Mouse (Mus musculus): Measurements from ENCODE around the gene Tgfa.

DNA sequence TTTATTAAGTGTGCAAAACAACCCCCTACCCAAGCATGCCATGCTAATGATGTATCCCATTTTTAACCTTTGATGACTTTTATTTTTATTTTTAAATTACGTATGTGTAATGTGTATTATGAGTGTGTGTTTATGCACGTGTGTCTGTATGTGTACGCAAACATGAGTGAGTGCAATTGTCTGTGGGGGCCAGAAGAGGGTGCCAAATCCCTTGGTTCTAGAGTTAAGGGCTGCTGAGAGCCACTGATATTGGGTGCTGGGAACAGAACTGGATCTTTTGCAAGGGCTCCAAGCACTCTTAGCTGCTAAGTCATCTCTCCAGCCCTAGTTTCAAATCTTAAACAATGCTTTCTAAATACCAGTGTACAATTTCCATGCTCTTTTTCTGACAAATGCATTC lies 103.9 kb downstream of the Tgfa start:
- TF ChIP-seq CTCF (IDR thresholded peaks at IDR 0.05; ENCODE audit: borderline replicate concordance, extremely low read depth, insufficient read depth, insufficient read length): no peak
- no peak for TF ChIP-seq POLR2A (IDR thresholded peaks at IDR 0.05; ENCODE audit: borderline replicate concordance, extremely low read depth, insufficient read depth, insufficient read length, poor library complexity, severe bottlenecking)
